Mouse (Mus musculus): Measurements from ENCODE around the gene Olfr1331. TPM values are rescaled to one million over a fixed set of nuclear protein-coding genes. Genes with fewer than 3 reads are reported as not detected.
"Not testable (repeated sequence)": the region's sequence is repeated elsewhere in the genome, so short reads cannot be mapped to it uniquely, and the experiment has no call there.

The Olfr1331 gene
- polyA plus RNA-seq, 1 experiment from 2014 or later: not detected

GRCm38 (mm10) chr4:118888297-118888696 is 23.8 kb downstream of the Olfr1331 start, which contains the start of gene Olfr1330:
Gene Olfr1330 (plus strand): TSS chr4:118888597.
- no peak within 1 kb of the TSS for H3K9ac ChIP-seq (ENCODE audit: low read length)
- H3K4me3 ChIP-seq (ENCODE audit: low read depth, low read length): no peak within 1 kb of the TSS
- ATAC-seq (ENCODE audit: low FRiP score, low TSS enrichment): no peak
- no peak within 1 kb of the TSS for H3K4me2 ChIP-seq (replicated peaks; ENCODE audit: low read depth)
- WGBS: 75% methylated on average over 1 of the region's 1 CpGs
- TF ChIP-seq CTCF (IDR thresholded peaks at IDR 0.05; ENCODE audit: low read depth) (no peak), EP300 (optimal IDR thresholded peaks at IDR 0.05) (no peak)
- no peaks in the 10 kb centered on the region for H3K4me1 ChIP-seq (replicated peaks; ENCODE audit: control insufficient read depth, insufficient read depth)
- no peaks in the 10 kb centered on the region for H3K36me3 ChIP-seq (ENCODE audit: control insufficient read depth, insufficient read depth, low read length)
- no peak within 1 kb of the TSS for H3K27ac ChIP-seq (replicated peaks)
- H3K27me3 ChIP-seq (ENCODE audit: control insufficient read depth, insufficient read depth, low read length): no peaks in the 10 kb centered on the region
- H3K9me3 ChIP-seq (ENCODE audit: control insufficient read depth, low read length): no peaks in the 10 kb centered on the region
- no peak for DNase-seq (ENCODE audit: low spot score)

GRCm38 (mm10) chr4:118901981-118902380 is 37.5 kb downstream of the Olfr1331 start:
- no peaks in the 10 kb centered on the region for H3K9me3 ChIP-seq (ENCODE audit: control insufficient read depth, low read length)
- no peak overlapping the region for H3K4me3 ChIP-seq (ENCODE audit: low read depth, low read length)
- no peak for DNase-seq (ENCODE audit: low spot score)
- no peak overlapping the region for H3K9ac ChIP-seq (ENCODE audit: low read length)
- 62% methylated on average over 2 of the region's 2 CpGs for WGBS
- no peaks in the 10 kb centered on the region for H3K36me3 ChIP-seq (ENCODE audit: control insufficient read depth, insufficient read depth, low read length)
- no peak overlapping the region for H3K27ac ChIP-seq (replicated peaks)
- H3K4me1 ChIP-seq (replicated peaks; ENCODE audit: control insufficient read depth, insufficient read depth): no peaks in the 10 kb centered on the region
- TF ChIP-seq EP300 (optimal IDR thresholded peaks at IDR 0.05): no peak
- TF ChIP-seq CTCF (IDR thresholded peaks at IDR 0.05; ENCODE audit: low read depth): no peak
- no peak for ATAC-seq (ENCODE audit: low FRiP score, low TSS enrichment)
- H3K4me2 ChIP-seq (replicated peaks; ENCODE audit: low read depth): no peak overlapping the region
- H3K27me3 ChIP-seq (ENCODE audit: control insufficient read depth, insufficient read depth, low read length): no peaks in the 10 kb centered on the region

GRCm38 (mm10) chr4:118917365-118917764 is 52.9 kb downstream of the Olfr1331 start, which contains the start of gene Olfr1329:
Gene Olfr1329 (minus strand): TSS chr4:118917465.
- H3K4me1 ChIP-seq (replicated peaks; ENCODE audit: control insufficient read depth, insufficient read depth); H3K9me3 ChIP-seq (ENCODE audit: control insufficient read depth, low read length); DNase-seq (ENCODE audit: low spot score); H3K27me3 ChIP-seq (ENCODE audit: control insufficient read depth, insufficient read depth, low read length); H3K36me3 ChIP-seq (ENCODE audit: control insufficient read depth, insufficient read depth, low read length); H3K9ac ChIP-seq (ENCODE audit: low read length); H3K4me2 ChIP-seq (replicated peaks; ENCODE audit: low read depth); ATAC-seq (ENCODE audit: low FRiP score, low TSS enrichment); H3K4me3 ChIP-seq (ENCODE audit: low read depth, low read length); H3K27ac ChIP-seq (replicated peaks): not testable (repeated sequence)
- 70% methylated on average over 2 of the region's 2 CpGs for WGBS

Other genes starting within 250 kb of the Olfr1331 start
- gene Cfap57, start 243.9 kb upstream of the Olfr1331 start, polyA plus RNA-seq (2015; fragmentation: Nextera tagmentation; extraction: Ambion mirVana): 1.2 and 1.3 TPM in 2 replicates
- gene Ebna1bp2, start 243.8 kb upstream of the Olfr1331 start, polyA plus RNA-seq (2015; fragmentation: Nextera tagmentation; extraction: Ambion mirVana): 90.4 and 94.5 TPM in 2 replicates
- gene Olfr62, start 205.7 kb upstream of the Olfr1331 start, polyA plus RNA-seq (2015; fragmentation: Nextera tagmentation; extraction: Ambion mirVana): not detected in 2 replicates
- not detected in 2 replicates for gene Olfr1342, start 171.9 kb upstream of the Olfr1331 start, polyA plus RNA-seq (2015; fragmentation: Nextera tagmentation; extraction: Ambion mirVana)
- not detected in 2 replicates for gene Olfr1341, start 161.1 kb upstream of the Olfr1331 start, polyA plus RNA-seq (2015; fragmentation: Nextera tagmentation; extraction: Ambion mirVana)
- gene Olfr1340, start 144.5 kb upstream of the Olfr1331 start, polyA plus RNA-seq (2015; fragmentation: Nextera tagmentation; extraction: Ambion mirVana): not detected in 2 replicates
- not detected in 2 replicates for gene Olfr1339, start 132.5 kb upstream of the Olfr1331 start, polyA plus RNA-seq (2015; fragmentation: Nextera tagmentation; extraction: Ambion mirVana)
- not detected in 2 replicates for gene Olfr1338, start 105.9 kb upstream of the Olfr1331 start, polyA plus RNA-seq (2015; fragmentation: Nextera tagmentation; extraction: Ambion mirVana)
- not detected in 2 replicates for gene Olfr1337, start 82.1 kb upstream of the Olfr1331 start, polyA plus RNA-seq (2015; fragmentation: Nextera tagmentation; extraction: Ambion mirVana)
- not detected in 2 replicates for gene Olfr1335, start 54.7 kb upstream of the Olfr1331 start, polyA plus RNA-seq (2015; fragmentation: Nextera tagmentation; extraction: Ambion mirVana)
- gene Olfr1333, start 28.4 kb upstream of the Olfr1331 start, polyA plus RNA-seq (2015; fragmentation: Nextera tagmentation; extraction: Ambion mirVana): not detected in 2 replicates
- gene Olfr1330, start 23.9 kb downstream of the Olfr1331 start, polyA plus RNA-seq (2015; fragmentation: Nextera tagmentation; extraction: Ambion mirVana): 0.02 TPM in 1 of 2 replicates, not detected in the other
- not detected in 2 replicates for gene Olfr1329, start 52.8 kb downstream of the Olfr1331 start, polyA plus RNA-seq (2015; fragmentation: Nextera tagmentation; extraction: Ambion mirVana)
- gene Olfr1328, start 74.0 kb downstream of the Olfr1331 start, polyA plus RNA-seq (2015; fragmentation: Nextera tagmentation; extraction: Ambion mirVana): not detected in 2 replicates
- gene Lao1, start 96.9 kb downstream of the Olfr1331 start, polyA plus RNA-seq (2015; fragmentation: Nextera tagmentation; extraction: Ambion mirVana): 0.08 and 0.27 TPM in 2 replicates
- gene Slc2a1, start 244.1 kb downstream of the Olfr1331 start, polyA plus RNA-seq (2015; fragmentation: Nextera tagmentation; extraction: Ambion mirVana): 36.9 and 39.8 TPM in 2 replicates